In genomic region chr4:120420685-120421084, GRCm38 (mm10) we compare ENCODE assay signal across 11 mouse cellular contexts. TPM values are rescaled to one million over a fixed set of nuclear protein-coding genes. Genes with fewer than 3 reads are reported as not detected.
DNase-seq lines count a peak whose midpoint lies in the region; ATAC-seq lines count a peak whose summit lies in the region.
"Had no signal": no experiment of that assay in that cellular context is flagged by ENCODE, and none has a peak within 500 bp of the region (broad histone marks: within the 10 kb centered on the region; RNA-seq: fewer than 3 reads in every experiment).

No protein-coding gene starts in this region.

- no peaks in the 10 kb centered on the region for H3K9me3 ChIP-seq in heart, embryonic 11.5 days (replicated peaks; ENCODE audit: control insufficient read depth, low read length)
- H3K9me3 ChIP-seq in forebrain, embryonic 16.5 days (ENCODE audit: control insufficient read depth, low read length), result no peaks in the 10 kb centered on the region
- H3K9me3 ChIP-seq: embryonic facial prominence, embryonic 12.5 days; hindbrain, embryonic 15.5 days; lung, embryonic 15.5 days had no signal

- H3K27me3 ChIP-seq in heart, embryonic 11.5 days (ENCODE audit: control insufficient read depth, insufficient read depth, low read length), result no peaks in the 10 kb centered on the region
- no peaks in the 10 kb centered on the region for H3K27me3 ChIP-seq in forebrain, embryonic 16.5 days (replicated peaks; ENCODE audit: control insufficient read depth, insufficient read depth, low read length)
- H3K27me3 ChIP-seq: embryonic facial prominence, embryonic 12.5 days; hindbrain, embryonic 15.5 days; lung, embryonic 15.5 days had no signal

- H3K4me2 ChIP-seq in heart, embryonic 11.5 days, result no peak overlapping the region
- H3K4me2 ChIP-seq in forebrain, embryonic 16.5 days (ENCODE audit: low read length), result no peak overlapping the region
- H3K4me2 ChIP-seq: embryonic facial prominence, embryonic 12.5 days; hindbrain, embryonic 15.5 days; lung, embryonic 15.5 days had no signal

- no peaks in the 10 kb centered on the region for H3K36me3 ChIP-seq in heart, embryonic 11.5 days (ENCODE audit: control insufficient read depth, insufficient read depth, low read length)
- no peaks in the 10 kb centered on the region for H3K36me3 ChIP-seq in forebrain, embryonic 16.5 days (ENCODE audit: control insufficient read depth, insufficient read depth)
- H3K36me3 ChIP-seq: embryonic facial prominence, embryonic 12.5 days; hindbrain, embryonic 15.5 days; lung, embryonic 15.5 days had no signal

- no peak overlapping the region for H3K4me3 ChIP-seq in heart, embryonic 11.5 days (ENCODE audit: low read depth, low read length)
- no peak overlapping the region for H3K4me3 ChIP-seq in forebrain, embryonic 16.5 days (replicated peaks; ENCODE audit: low read length)
- H3K4me3 ChIP-seq: embryonic facial prominence, embryonic 12.5 days; hindbrain, embryonic 15.5 days; lung, embryonic 15.5 days had no signal

- peak overlapping the region; percentile 43; the same call in 1 of the 2 replicates for H3K27ac ChIP-seq in heart, embryonic 11.5 days (ENCODE audit: low read depth, low read length)
- H3K27ac ChIP-seq in forebrain, embryonic 16.5 days (ENCODE audit: low read length), result no peak overlapping the region
- H3K27ac ChIP-seq: embryonic facial prominence, embryonic 12.5 days; hindbrain, embryonic 15.5 days; lung, embryonic 15.5 days had no signal

- H3K9ac ChIP-seq in heart, embryonic 11.5 days (ENCODE audit: low read depth, low read length), result no peak overlapping the region
- no peak overlapping the region for H3K9ac ChIP-seq in forebrain, embryonic 16.5 days (replicated peaks; ENCODE audit: low read depth, low read length)
- H3K9ac ChIP-seq: embryonic facial prominence, embryonic 12.5 days; hindbrain, embryonic 15.5 days; lung, embryonic 15.5 days had no signal

- no peak for ATAC-seq in heart, embryonic 11.5 days (replicated peaks; ENCODE audit: insufficient number of reproducible peaks, low FRiP score, low TSS enrichment)
- no peak for ATAC-seq in forebrain, embryonic 16.5 days

- DNase-seq in adrenal gland, postnatal 10 days, result peak; percentile 65
- DNase-seq in adrenal gland, adult 8-10 months, result no peak
- DNase-seq in 416B (ENCODE audit: low read depth), result peak; percentile 49
- DNase-seq in kidney, postnatal 25 days, result peak; percentile 84 to 86
- no peak for DNase-seq in spleen, postnatal 10 days (ENCODE audit: low spot score in 2 of 2)
- no peak for DNase-seq in spleen, postnatal 36 days (ENCODE audit: low spot score in 2 of 2)

- H3K4me1 ChIP-seq in heart, embryonic 11.5 days (ENCODE audit: control insufficient read depth, insufficient read depth, low read length), result peaks cover 16% of the 10 kb centered on the region
- H3K4me1 ChIP-seq in forebrain, embryonic 16.5 days (replicated peaks; ENCODE audit: control insufficient read depth, insufficient read depth, low read length), result peaks cover 7% of the 10 kb centered on the region; the same call in 1 of the 2 replicates

RNA-seq across cellular contexts. Expression of gene Scmh1, which starts 15.6 kb away (rescaled TPM):
- 10 to 100 TPM; 40.3 to 47.3 TPM for total RNA-seq in adrenal gland, postnatal 10 days (2021)
- total RNA-seq in adrenal gland, adult 8-10 months (2022), result 10 to 100 TPM; 31.8 to 57.1 (median 47.6) TPM
- polyA plus RNA-seq in heart, embryonic 11.5 days (2014; fragmentation: Nextera tagmentation; extraction: Ambion mirVana), result 67.0 and 72.9 TPM in 2 replicates
- 75.5 and 80.2 TPM in 2 replicates for polyA plus RNA-seq in forebrain, embryonic 16.5 days (2015; fragmentation: Nextera tagmentation; extraction: Ambion mirVana)

Comparison
In these comparisons a context has a peak if more than half of its experiments do, and no peak if none do; other contexts are left out.
1. DNase-seq: peak in adrenal gland, postnatal 10 days (single experiment), 416B (single experiment) and kidney, postnatal 25 days (2 of 2); none in adrenal gland, adult 8-10 months (single experiment), spleen, postnatal 10 days (0 of 2) and spleen, postnatal 36 days (0 of 2).